Mouse (Mus musculus): ENCODE measurements around the gene Foxr1. TPM values are rescaled to one million over a fixed set of nuclear protein-coding genes. Genes with fewer than 3 reads are reported as not detected.

The Foxr1 gene
- total RNA-seq, 2 experiments from 2014 or later, result not detected

DNA sequence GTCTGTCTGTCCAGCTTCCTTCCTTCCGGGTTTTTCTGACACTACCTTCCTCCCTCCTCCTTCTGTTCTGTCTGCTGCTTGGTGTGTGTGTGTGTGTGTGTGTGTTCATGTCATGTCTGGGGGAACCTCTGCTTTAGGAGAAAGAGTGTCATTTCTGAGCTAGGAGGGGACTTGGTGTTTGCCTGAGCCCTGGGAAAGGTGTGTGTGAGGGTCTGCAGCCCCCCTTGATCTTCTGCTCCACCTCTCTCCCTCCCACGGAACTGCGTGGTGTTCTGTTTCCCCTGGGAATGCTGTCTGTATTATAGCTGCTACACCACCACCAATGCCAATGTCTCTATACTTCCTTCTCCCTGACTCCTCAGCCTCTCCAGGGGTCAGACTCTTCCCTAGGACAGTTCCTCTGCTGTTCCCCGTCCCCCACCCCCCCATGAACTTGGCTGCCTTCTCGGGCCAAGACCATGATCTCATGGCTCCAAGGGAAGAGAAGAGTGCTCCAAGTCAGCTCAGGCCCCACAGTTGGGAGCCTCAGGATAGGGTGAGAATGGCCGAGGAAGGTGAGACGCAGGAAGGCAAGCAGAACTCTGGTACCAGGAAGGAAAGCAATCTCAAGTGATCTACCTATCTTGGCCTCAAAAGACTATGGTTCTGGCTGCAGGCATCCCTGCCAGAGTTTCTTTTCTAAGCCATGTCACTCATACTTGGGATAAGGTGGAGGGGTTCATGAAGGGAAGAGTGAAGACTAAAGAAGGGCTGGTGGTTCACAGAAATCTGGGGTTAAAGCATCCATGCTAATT lies 43.6 kb upstream of the Foxr1 start:
- no peak for DNase-seq (ENCODE audit: extremely low spot score in 1 of 2, low spot score in 2 of 2)
- intact Hi-C loops (cut with DNase I), result no loop called here
- Histone ChIP-seq H3K4me3 (peak overlapping the region; percentile 98), H3K27ac (peak overlapping the region; percentile 96; the same call in 1 of the 2 replicates)
- TF ChIP-seq CTCF (IDR thresholded peaks at IDR 0.05), result no peak

DNA sequence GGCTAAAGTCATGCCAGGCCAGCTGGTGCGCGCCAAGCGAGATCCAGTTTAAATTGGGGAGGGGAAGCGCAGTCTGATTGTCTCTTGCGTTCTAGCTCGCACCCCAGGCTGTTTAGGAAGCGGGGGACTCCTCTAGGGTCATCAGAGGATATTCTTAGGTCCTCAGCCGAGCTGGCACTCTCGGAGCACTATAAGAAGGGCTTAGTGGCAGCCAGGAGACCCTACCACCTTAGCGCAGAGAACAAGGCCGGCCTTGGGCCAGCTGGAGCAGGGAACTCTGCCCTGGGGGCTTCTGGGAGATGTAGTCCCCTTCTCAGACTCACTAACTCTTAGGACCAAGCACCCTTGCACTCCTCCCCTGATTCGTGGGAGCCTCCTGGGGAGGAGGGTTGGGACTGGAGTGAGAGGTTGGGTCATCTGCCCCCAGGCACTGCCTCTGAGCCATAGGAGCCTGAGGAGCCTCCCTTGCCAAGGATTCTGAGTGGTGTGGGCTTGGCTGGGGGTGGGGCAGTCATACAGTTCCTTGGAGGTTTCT lies 42.6 kb upstream of the Foxr1 start:
- peak; percentile 53 to 55 for DNase-seq (ENCODE audit: extremely low spot score in 1 of 2, low spot score in 2 of 2)
- TF ChIP-seq CTCF (IDR thresholded peaks at IDR 0.05), result no peak
- intact Hi-C loops (cut with DNase I), result no loop called here
- Histone ChIP-seq H3K27ac (peak overlapping the region; percentile 96), H3K4me3 (peak overlapping the region; percentile 98)

DNA sequence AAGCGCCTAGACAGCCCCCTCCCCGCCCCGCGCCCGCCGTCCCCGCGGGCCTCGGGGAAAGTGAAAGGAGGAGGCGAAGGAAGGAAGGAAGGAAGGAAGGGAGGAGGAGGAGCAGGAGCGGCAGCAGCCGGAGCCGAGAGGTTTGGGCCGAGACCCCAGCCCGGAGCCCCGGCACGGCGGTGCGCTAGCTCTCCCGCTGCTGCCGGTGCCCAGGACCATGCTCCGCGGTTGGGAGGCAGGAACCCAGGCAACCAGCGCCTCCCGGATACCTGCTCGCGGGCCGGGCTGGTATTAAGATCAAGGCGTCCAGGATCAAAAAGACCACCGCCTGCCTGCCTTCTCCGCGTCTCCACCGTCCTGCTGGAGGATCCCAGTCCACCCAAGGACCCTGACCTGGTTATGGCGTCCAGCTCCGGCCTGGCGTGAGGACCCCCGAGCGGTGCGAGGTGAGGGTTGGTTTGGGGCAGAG lies 42.1 kb upstream of the Foxr1 start:
- no peak for TF ChIP-seq CTCF (IDR thresholded peaks at IDR 0.05)
- Histone ChIP-seq H3K4me3 (peak overlapping the region; percentile 98), H3K27ac (peak overlapping the region; percentile 96)
- intact Hi-C loops (cut with DNase I), result no loop called here
- DNase-seq (ENCODE audit: extremely low spot score in 1 of 2, low spot score in 2 of 2), result peak in 1 of 2 experiments; percentile 47

DNA sequence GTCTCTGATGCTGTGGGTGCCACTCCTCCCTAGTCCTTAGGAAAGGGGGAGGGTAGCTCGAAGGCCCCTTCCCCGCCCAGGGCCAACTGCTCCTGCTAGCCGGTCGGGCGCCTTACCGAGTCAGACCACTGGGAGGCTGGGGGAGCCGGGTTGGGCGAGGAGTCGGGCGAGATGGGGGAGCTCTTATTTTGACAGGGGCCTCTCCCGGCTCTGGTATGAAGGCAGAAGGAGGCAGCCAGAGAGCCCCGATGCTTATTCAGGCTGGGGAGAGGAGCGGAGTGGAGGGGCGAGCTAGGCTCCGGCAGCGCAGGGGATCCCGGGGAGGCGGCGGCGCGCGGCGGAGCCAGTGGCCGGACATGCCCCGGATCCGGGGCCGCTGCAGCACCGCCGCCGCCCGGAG lies 41.6 kb upstream of the Foxr1 start, which contains the start of gene Bcl9l:
Gene Bcl9l, plus strand, starts transcription at position 274 of the 400 bp plus-strand sequence.
- peak; percentile 90 to 91 for DNase-seq (ENCODE audit: extremely low spot score in 1 of 2, low spot score in 2 of 2)
- intact Hi-C loops (cut with DNase I), result no loop called here
- peak within 1 kb of the TSS; percentile 96 for H3K27ac ChIP-seq
- H3K4me3 ChIP-seq, result peak within 1 kb of the TSS; percentile 98
- peak; percentile 86 for TF ChIP-seq CTCF (IDR thresholded peaks at IDR 0.05)

DNA sequence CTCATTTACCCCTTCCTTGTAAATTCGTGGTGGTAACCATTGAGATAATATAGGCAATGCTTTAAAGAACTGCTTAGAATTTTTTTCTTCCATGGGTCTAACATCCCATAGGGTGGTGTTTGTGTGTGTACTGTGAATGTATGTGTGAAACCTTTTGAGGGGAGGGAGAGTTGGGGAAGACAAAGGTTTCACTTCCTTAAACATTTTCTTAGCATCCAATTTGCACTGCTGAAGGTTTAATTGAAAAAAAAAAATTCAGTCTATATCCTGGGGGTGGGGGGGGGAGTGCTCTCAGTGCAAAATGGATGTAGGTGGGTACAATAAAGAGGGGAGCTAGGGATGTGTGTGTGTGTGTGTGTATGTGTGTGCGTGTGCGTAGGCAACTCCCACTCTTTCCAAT lies 41.2 kb upstream of the Foxr1 start:
- intact Hi-C loops (cut with DNase I), result no loop called here
- no peak for DNase-seq (ENCODE audit: extremely low spot score in 1 of 2, low spot score in 2 of 2)
- Histone ChIP-seq H3K27ac (peak overlapping the region; percentile 96), H3K4me3 (peak overlapping the region; percentile 98)
- TF ChIP-seq CTCF (IDR thresholded peaks at IDR 0.05), result no peak

DNA sequence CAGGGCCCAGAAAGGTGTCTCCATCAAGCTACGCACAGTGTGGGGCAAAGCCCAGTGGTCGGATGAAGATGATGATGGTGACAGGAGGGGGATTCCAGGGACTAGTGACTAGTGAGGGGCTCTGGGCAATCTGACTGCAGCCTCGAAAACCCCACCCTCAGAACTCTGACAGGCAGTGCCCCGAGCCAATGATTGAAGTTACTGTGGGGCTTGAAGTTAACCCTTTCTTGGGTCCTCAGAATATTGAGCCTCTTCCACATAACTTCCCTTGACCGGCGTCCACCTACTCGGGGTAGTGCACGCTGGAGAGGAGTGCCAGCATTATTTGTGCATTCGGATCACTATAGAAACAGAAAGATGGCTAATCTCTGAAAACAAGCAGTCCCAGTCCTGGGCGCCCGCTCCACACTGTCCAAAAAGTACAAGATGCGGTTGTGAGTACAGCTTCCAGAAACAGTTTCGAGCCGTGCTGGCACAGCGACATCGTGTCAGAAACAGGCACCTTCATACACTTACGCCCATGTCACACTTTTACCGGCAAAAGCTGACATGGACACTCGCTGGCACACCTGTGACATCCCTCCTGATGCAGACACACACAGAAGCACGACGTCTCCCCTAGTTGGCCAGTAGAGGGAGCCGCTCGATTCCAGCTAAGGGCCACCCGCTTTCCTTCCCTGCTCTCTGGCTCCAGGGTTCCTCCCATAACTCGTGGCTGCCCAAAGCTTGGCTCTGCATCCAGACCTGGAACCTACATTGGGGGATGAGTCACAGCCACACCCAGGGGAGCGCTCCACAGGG lies 38.9 kb upstream of the Foxr1 start:
- peak; percentile 95 for TF ChIP-seq CTCF (IDR thresholded peaks at IDR 0.05)
- DNase-seq (ENCODE audit: extremely low spot score in 1 of 2, low spot score in 2 of 2), result peak; percentile 85 to 86

DNA sequence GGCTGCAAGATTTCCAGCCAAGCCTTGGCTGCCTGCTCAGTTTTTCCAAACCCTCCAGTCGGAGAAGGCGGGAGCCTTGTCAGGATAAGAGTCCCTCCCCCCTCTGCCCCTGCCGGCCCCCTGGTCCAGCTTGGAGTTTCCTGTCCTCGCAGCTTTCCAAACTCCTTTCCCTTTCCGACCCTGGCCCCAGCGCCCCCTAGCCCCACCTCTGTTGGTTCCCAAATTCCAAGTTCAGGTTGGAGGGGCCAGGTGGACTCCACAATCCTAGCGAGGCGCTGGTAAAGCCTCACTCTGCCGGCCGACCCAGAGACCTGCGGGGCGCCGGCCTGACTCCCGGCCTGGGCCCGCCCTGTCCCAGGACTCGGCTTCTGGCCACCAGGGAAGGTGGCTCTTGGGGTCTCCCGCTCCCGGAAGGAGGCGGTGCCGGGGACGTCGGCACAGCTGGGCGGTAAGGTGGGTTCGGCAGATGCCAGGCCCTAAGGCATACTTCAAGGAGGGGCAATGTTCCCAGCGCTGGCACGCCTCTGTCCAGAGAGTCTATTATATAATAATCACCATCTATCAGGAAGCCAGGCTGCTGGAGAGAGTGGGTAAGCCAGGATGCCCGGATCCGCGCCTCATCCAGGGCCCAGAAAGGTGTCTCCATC lies 38.1 kb upstream of the Foxr1 start:
- Histone ChIP-seq H3K27ac (peak overlapping the region; percentile 99), H3K4me3 (peak overlapping the region; percentile 81)
- TF ChIP-seq CTCF (IDR thresholded peaks at IDR 0.05), result no peak; the same call in 1 of the 2 replicates
- intact Hi-C loops (cut with DNase I), result loop anchor here (1.0 kb wide), 1 partner anchor 22 kb away; no protein-coding TSS in a partner anchor
- peak; percentile 67 to 71 for DNase-seq (ENCODE audit: extremely low spot score in 1 of 2, low spot score in 2 of 2)

More for the DNA sequence above, 38.9 kb upstream of the Foxr1 start:
- Histone ChIP-seq H3K27ac (peak overlapping the region; percentile 99), H3K4me3 (peak overlapping the region; percentile 81)
- intact Hi-C loops (cut with DNase I), result loop anchor here (1.0 kb wide), 2 partner anchors 21 to 23 kb away; no protein-coding TSS in a partner anchor

DNA sequence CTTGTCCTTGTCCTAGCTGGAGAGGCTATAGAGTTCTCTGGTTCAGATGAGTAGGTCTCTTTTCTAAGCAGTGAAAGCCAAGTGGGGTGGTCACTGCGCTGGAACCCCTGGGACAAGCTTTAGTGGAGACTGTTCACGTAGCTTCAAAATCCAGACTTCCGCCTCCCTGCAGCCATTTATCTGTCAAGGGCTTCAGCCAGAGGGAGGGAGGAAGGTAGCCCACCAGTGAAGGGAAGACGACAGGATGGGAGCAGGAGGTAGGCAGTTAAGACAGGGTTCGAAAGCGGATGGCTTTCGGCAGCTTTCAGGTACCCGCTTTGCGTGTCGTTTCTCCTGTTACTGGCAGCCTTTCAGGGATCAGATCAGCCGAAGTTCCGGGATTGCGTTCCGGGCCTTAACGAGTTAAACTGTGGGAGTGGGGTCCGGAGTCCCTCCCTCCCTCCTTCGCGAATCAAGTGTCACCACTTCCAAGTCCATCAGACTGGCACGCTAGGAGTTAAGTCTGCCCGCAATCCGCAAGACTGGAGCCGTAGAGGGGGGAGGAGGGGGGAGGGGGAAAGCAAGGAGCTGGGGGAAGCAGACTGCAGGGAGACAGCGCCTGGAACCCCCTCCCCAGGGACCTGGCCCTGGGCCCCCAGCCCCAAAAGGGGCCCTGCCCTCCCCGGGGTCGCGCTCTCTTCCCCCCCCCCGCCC lies 37.4 kb upstream of the Foxr1 start:
- intact Hi-C loops (cut with DNase I), result no loop called here
- TF ChIP-seq CTCF (IDR thresholded peaks at IDR 0.05), result no peak
- H3K4me3 ChIP-seq, result peak overlapping the region; percentile 81
- H3K27ac ChIP-seq, result peak overlapping the region; percentile 99
- DNase-seq (ENCODE audit: extremely low spot score in 1 of 2, low spot score in 2 of 2), result peak; percentile 62 to 63

DNA sequence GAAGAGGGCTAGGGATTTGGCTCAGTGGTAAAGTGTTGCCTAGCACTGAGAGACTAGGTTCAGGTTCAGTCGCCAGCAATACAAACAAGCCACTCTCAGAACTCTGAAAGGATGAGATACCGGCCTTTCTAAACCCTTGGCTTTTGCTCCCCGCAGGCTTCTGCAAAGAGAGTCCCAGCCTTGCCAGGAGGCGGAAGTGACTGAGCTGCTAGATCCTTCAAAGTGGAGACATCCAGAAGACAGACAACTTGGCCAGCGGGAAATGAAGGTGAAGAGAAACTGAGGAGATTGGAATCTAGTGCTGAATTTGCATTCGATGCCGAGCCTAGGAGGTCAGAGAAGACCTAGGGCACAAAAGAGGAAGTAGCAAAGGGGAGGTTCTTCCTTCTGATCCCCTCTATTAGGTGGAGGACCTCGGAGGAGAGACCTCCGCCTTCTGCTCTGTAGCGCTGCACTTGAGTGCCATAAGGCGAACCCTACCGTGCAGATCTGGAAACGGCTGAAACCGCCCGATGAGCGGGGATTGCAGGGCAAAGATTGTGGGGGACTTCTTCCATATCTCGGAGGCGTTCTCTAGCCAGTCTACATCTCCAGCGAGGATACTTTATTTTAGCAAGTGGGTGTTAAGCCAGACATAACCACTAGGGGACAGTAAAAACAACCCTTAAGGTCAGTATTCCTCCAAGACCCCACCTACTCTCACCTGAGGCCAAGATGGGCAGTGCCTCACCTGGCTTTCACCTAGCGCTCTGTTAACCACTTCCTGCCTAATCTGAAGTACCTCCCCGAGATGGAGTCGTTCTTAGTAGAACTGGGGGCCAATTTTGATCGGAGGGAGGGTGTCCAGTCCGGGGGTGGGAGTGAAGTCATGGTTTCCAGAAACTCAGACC lies 36.6 kb upstream of the Foxr1 start:
- TF ChIP-seq CTCF (IDR thresholded peaks at IDR 0.05), result peak; percentile 92
- intact Hi-C loops (cut with DNase I), result no loop called here
- no peak for DNase-seq (ENCODE audit: extremely low spot score in 1 of 2, low spot score in 2 of 2)
- Histone ChIP-seq H3K4me3 (peak overlapping the region; percentile 81), H3K27ac (peak overlapping the region; percentile 99)

DNA sequence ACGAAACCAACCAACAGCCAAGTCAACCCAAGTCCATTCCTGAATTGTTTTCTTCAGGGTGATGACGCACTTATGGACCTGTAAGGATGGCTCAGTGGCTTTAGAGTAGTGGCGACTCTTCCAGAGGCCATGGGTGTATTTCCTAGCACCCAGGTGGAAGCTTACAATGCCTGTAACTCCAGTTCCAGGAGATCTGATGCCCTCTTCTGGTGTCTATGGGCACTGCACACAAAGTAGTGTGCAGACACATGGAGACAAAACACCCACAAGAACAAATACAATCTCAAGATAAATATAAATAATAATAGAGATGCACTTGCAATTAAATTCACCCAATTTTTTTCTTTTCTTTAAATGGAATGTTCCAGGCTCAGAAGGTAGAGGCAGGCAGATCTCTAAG lies 35.0 kb upstream of the Foxr1 start:
- no peak for DNase-seq (ENCODE audit: extremely low spot score in 1 of 2, low spot score in 2 of 2)
- Histone ChIP-seq H3K27ac (no peak overlapping the region), H3K4me3 (no peak overlapping the region)
- intact Hi-C loops (cut with DNase I), result no loop called here
- TF ChIP-seq CTCF (IDR thresholded peaks at IDR 0.05), result peak; percentile 38
